Mouse (Mus musculus): ENCODE measurements around the gene Kcnd2. TPM values are rescaled to one million over a fixed set of nuclear protein-coding genes. Genes with fewer than 3 reads are reported as not detected.

Gene Kcnd2
- polyA plus RNA-seq, 1 experiment from 2014 or later = 0.06 TPM

- no peak for ATAC-seq
- no peaks in the 10 kb centered on the region for H3K27me3 ChIP-seq (replicated peaks; ENCODE audit: insufficient read depth, low read length)
- no peaks in the 10 kb centered on the region for H3K4me1 ChIP-seq (ENCODE audit: insufficient read depth, low read depth, low read length)
- no peak overlapping the region for H3K4me2 ChIP-seq (replicated peaks; ENCODE audit: low read depth, low read length)
- no peak overlapping the region for H3K4me3 ChIP-seq (ENCODE audit: low read depth, low read length)
- no peaks in the 10 kb centered on the region for H3K9me3 ChIP-seq (ENCODE audit: low read length)
- 94% methylated on average over 1 of the region's 1 CpGs for WGBS
- no peak for TF ChIP-seq CTCF (IDR thresholded peaks at IDR 0.05)
- no peak for TF ChIP-seq EP300 (IDR thresholded peaks at IDR 0.05)
- no peak for DNase-seq (ENCODE audit: low spot score)
- no peak overlapping the region for H3K27ac ChIP-seq (ENCODE audit: low read length)
- no peak overlapping the region for H3K9ac ChIP-seq (replicated peaks; ENCODE audit: low read depth)
- no peaks in the 10 kb centered on the region for H3K36me3 ChIP-seq (ENCODE audit: insufficient read depth, low read length)
These were observed 312.3 kb downstream of the Kcnd2 start for GRCm38 (mm10) chr6:21527489-21528074.

DNA sequence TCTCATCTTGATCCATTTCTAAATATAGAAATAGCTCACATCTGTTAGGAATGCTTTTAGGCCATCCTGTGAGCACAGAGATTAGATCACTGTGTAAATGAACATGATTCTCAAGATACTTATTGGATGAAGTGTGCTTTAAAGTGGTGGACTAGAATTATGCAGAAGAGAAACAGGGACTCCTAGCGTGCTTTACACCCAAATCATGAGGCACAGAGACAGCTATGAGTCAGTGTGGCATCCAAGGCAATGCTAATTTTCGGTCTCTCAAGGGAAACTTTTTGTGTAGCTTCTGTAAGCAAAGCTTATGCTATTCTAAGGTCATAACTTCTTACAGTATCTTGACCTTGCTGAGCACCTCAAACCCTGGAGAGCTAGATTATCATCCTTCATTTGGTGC, 318.7 kb downstream of the Kcnd2 start:
- no peak for ATAC-seq
- H3K4me1 ChIP-seq (ENCODE audit: insufficient read depth, low read depth, low read length) = no peaks in the 10 kb centered on the region
- no peak for DNase-seq (ENCODE audit: low spot score)
- H3K27ac ChIP-seq (ENCODE audit: low read length) = no peak overlapping the region
- no peak overlapping the region for H3K9ac ChIP-seq (replicated peaks; ENCODE audit: low read depth)
- H3K4me3 ChIP-seq (ENCODE audit: low read depth, low read length) = no peak overlapping the region
- H3K9me3 ChIP-seq (ENCODE audit: low read length) = no peaks in the 10 kb centered on the region
- no peaks in the 10 kb centered on the region for H3K27me3 ChIP-seq (replicated peaks; ENCODE audit: insufficient read depth, low read length)
- no peaks in the 10 kb centered on the region for H3K36me3 ChIP-seq (ENCODE audit: insufficient read depth, low read length)
- H3K4me2 ChIP-seq (replicated peaks; ENCODE audit: low read depth, low read length) = no peak overlapping the region
- 46% methylated on average over 2 of the region's 2 CpGs for WGBS
- TF ChIP-seq EP300 (IDR thresholded peaks at IDR 0.05) = no peak
- TF ChIP-seq CTCF (IDR thresholded peaks at IDR 0.05) = no peak

GRCm38 (mm10) chr6:21534820-21535219, 319.5 kb downstream of the Kcnd2 start:
- Histone ChIP-seq H3K27me3 (replicated peaks; ENCODE audit: insufficient read depth, low read length) (no peaks in the 10 kb centered on the region), H3K9ac (replicated peaks; ENCODE audit: low read depth) (no peak overlapping the region), H3K27ac (ENCODE audit: low read length) (no peak overlapping the region), H3K4me1 (ENCODE audit: insufficient read depth, low read depth, low read length) (no peaks in the 10 kb centered on the region), H3K4me3 (ENCODE audit: low read depth, low read length) (no peak overlapping the region), H3K36me3 (ENCODE audit: insufficient read depth, low read length) (no peaks in the 10 kb centered on the region), H3K9me3 (ENCODE audit: low read length) (no peaks in the 10 kb centered on the region), H3K4me2 (replicated peaks; ENCODE audit: low read depth, low read length) (no peak overlapping the region)
- peak; percentile 54 for TF ChIP-seq CTCF (IDR thresholded peaks at IDR 0.05)
- TF ChIP-seq EP300 (IDR thresholded peaks at IDR 0.05) = no peak
- 36% methylated on average over 1 of the region's 1 CpGs for WGBS
- no peak for ATAC-seq
- DNase-seq (ENCODE audit: low spot score) = no peak

DNA sequence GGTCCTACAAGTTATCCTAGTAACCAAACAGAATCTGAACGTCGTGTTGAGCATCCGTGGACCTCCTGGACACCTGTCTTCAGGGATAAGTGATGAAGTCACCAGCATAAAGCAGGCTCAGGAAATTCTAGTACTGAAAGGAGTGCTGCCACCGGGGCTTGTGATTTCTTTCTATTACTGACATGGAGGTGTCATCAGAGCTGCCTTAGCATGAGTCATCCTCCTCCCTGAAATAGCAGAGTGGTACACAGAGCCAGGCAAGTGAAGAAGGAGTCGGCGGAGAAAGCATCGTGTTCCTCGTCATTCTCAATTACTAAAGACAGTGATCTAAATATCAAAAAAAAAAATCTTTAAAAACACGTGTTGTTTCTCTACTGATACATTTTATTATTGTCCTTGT, 336.2 kb downstream of the Kcnd2 start:
- Histone ChIP-seq H3K4me3 (ENCODE audit: low read depth, low read length) (no peak overlapping the region), H3K9ac (replicated peaks; ENCODE audit: low read depth) (no peak overlapping the region), H3K9me3 (ENCODE audit: low read length) (no peaks in the 10 kb centered on the region), H3K27ac (ENCODE audit: low read length) (no peak overlapping the region), H3K4me1 (ENCODE audit: insufficient read depth, low read depth, low read length) (no peaks in the 10 kb centered on the region), H3K4me2 (replicated peaks; ENCODE audit: low read depth, low read length) (no peak overlapping the region), H3K36me3 (ENCODE audit: insufficient read depth, low read length) (no peaks in the 10 kb centered on the region), H3K27me3 (replicated peaks; ENCODE audit: insufficient read depth, low read length) (no peaks in the 10 kb centered on the region)
- DNase-seq (ENCODE audit: low spot score) = no peak
- no peak for ATAC-seq
- TF ChIP-seq CTCF (IDR thresholded peaks at IDR 0.05) = no peak
- no peak for TF ChIP-seq EP300 (IDR thresholded peaks at IDR 0.05)
- 71% methylated on average over 9 of the region's 9 CpGs for WGBS

- no peak for ATAC-seq
These were observed 355.7 kb downstream of the Kcnd2 start for GRCm38 (mm10) chr6:21570964-21571363.

DNA sequence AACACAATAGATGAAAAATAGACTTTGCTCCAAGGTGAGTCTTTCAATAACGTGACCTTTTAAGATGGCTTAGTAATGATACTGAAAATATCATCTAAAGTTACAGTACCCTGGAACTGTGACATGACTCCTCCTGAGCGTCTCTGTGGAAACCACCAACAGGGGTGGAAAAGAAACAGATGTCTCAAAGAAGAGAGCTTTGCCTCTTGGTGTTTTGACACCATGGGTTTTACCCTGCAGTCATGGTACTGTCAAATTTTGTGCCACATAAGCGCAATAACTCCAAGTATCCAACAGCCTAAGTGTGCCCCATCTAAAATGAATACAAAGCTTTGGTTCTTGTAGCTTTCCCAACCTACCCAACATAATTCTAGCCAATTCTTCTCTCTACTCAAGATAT, 374.9 kb downstream of the Kcnd2 start:
- H3K27me3 ChIP-seq (replicated peaks; ENCODE audit: insufficient read depth, low read length) = no peaks in the 10 kb centered on the region
- H3K36me3 ChIP-seq (ENCODE audit: insufficient read depth, low read length) = no peaks in the 10 kb centered on the region
- TF ChIP-seq CTCF (IDR thresholded peaks at IDR 0.05) (no peak), EP300 (IDR thresholded peaks at IDR 0.05) (no peak)

More at GRCm38 (mm10) chr6:21570964-21571363, 355.7 kb downstream of the Kcnd2 start:
- TF ChIP-seq EP300 (IDR thresholded peaks at IDR 0.05) = no peak
- Histone ChIP-seq H3K27ac (ENCODE audit: low read length) (no peak overlapping the region), H3K4me2 (replicated peaks; ENCODE audit: low read depth, low read length) (no peak overlapping the region), H3K4me1 (ENCODE audit: insufficient read depth, low read depth, low read length) (no peaks in the 10 kb centered on the region), H3K9ac (replicated peaks; ENCODE audit: low read depth) (no peak overlapping the region), H3K9me3 (ENCODE audit: low read length) (no peaks in the 10 kb centered on the region), H3K27me3 (replicated peaks; ENCODE audit: insufficient read depth, low read length) (no peaks in the 10 kb centered on the region), H3K36me3 (ENCODE audit: insufficient read depth, low read length) (no peaks in the 10 kb centered on the region), H3K4me3 (ENCODE audit: low read depth, low read length) (no peak overlapping the region)
- WGBS = 54% methylated on average over 6 of the region's 6 CpGs
- DNase-seq (ENCODE audit: low spot score) = no peak

GRCm38 (mm10) chr6:21597424-21597823, 382.1 kb downstream of the Kcnd2 start:
- WGBS = 57% methylated on average over 3 of the region's 3 CpGs
- H3K27me3 ChIP-seq (replicated peaks; ENCODE audit: insufficient read depth, low read length) = no peaks in the 10 kb centered on the region
- H3K9ac ChIP-seq (replicated peaks; ENCODE audit: low read depth) = no peak overlapping the region
- no peak overlapping the region for H3K4me2 ChIP-seq (replicated peaks; ENCODE audit: low read depth, low read length)
- no peak overlapping the region for H3K27ac ChIP-seq (ENCODE audit: low read length)
- ATAC-seq (no peak), DNase-seq (ENCODE audit: low spot score) (no peak)
- no peaks in the 10 kb centered on the region for H3K36me3 ChIP-seq (ENCODE audit: insufficient read depth, low read length)
- TF ChIP-seq EP300 (IDR thresholded peaks at IDR 0.05) = no peak
- no peak for TF ChIP-seq CTCF (IDR thresholded peaks at IDR 0.05)
- H3K4me3 ChIP-seq (ENCODE audit: low read depth, low read length) = no peak overlapping the region
- no peaks in the 10 kb centered on the region for H3K9me3 ChIP-seq (ENCODE audit: low read length)
- no peaks in the 10 kb centered on the region for H3K4me1 ChIP-seq (ENCODE audit: insufficient read depth, low read depth, low read length)

More for the DNA sequence above, 374.9 kb downstream of the Kcnd2 start:
- Histone ChIP-seq H3K9me3 (ENCODE audit: low read length) (no peaks in the 10 kb centered on the region), H3K9ac (replicated peaks; ENCODE audit: low read depth) (no peak overlapping the region), H3K4me2 (replicated peaks; ENCODE audit: low read depth, low read length) (no peak overlapping the region), H3K4me1 (ENCODE audit: insufficient read depth, low read depth, low read length) (no peaks in the 10 kb centered on the region), H3K27ac (ENCODE audit: low read length) (no peak overlapping the region), H3K4me3 (ENCODE audit: low read depth, low read length) (no peak overlapping the region)
- DNase-seq (ENCODE audit: low spot score) = no peak
- WGBS = 81% methylated on average over 3 of the region's 3 CpGs
- ATAC-seq = no peak

Measured in lung, postnatal 0 days (tissue).